Mouse (Mus musculus): ENCODE data around the gene Pald1.

Pald1 gene

DNA sequence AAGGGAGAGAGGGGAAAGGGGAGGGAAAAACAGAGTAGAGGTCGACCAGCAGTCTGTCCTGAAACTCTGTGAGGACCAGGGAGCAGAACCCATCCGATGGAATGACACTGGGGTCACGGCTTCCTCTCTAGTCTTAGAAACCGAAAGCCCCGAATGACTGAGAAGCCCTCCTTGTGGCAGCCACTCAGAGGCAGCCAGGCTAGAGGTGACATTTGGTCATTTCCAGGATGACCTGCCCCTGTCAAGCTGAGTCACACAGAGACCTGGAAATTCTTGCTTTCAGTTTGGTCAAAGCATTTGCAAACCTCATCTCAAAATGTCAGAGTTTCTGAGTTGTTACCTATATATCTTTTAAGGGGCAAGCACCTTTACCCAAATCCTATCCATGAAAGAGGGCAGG is 102.2 kb downstream of the Pald1 start:
- no peak for DNase-seq (ENCODE audit: low read depth, low spot score)

DNA sequence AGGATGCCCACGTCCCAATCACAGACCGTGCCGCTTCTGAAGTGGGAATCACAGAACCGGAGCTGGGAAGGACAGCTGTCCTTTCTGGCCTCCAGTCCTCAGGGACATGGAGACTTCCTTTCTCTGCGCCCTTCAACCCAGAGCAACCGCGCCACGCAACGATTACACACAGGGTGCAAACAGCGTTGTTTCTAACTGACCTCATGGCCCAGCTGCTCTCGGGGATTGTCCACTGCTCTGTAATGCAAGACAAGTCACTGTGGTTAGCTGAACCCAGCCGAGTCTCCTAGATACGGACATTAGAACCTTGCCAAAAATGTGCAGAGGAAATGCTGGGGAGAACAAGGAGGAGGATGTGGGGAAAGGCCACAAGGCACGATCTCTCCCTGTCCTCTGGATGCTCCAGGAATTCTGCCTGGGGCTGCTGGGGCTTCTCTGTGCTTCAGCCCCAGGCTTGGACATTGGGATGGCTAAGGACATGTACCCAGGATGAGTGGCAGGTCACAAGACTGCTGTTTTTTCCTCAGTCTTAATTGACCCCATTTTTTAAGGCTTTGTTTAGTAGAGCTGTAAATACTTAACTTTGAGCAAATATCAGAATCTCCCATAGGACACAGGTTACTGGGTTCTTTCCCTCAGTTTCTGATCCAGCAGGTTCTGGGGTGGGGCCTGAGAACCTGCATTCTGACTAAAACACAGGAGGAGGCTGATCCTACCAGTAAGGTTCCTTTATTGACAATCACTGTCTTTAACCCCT is 105.2 kb downstream of the Pald1 start:
- no peak for DNase-seq (ENCODE audit: low read depth, low spot score)

- DNase-seq (ENCODE audit: low read depth, low spot score): no peak
Measured at GRCm38 (mm10) chr10:61277051-61277450, 106.3 kb downstream of the Pald1 start.

DNA sequence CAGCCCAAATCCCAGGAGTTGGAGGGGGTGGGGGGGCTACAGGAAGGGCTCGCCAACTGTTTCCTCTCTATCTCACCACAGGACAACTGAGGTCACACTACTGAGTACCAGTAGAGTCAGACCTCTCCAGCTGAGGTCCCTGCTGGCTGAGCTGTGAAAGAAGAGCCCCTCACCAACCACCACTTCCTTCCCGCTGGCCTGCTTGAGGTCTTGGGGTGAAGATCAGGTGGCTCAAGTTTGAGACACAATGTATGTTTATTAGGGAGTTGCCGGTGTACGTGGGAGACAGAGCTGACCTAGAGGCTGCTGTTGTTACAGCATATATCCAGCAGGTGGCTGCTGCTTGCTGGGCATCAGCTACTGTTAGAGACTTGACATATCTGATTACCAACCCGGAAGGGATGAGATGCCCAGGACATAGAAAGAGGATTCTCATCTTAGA is 107.6 kb downstream of the Pald1 start:
- peak; percentile 81 for DNase-seq (ENCODE audit: low read depth, low spot score)

DNA sequence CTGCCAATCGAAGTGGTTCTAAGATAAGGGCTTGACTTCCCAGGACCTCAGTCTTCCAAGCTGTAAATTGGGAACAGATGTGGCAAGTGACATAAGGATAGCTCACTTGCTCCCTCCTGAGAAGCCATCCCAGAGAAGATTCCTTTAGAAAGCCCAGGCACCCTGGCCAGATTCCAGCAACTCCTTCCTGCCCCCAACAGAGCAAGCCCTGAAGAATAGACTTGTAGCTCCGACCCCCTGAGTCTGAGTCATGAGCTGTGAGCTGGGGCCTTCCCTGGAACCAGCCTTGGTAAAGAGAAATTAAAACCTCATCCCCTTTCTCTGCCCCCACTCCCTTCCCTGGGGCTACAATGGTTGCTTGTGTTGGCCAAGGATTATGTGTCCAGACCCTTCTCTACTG is 108.8 kb downstream of the Pald1 start:
- DNase-seq (ENCODE audit: low read depth, low spot score): no peak

- no peak for DNase-seq (ENCODE audit: low read depth, low spot score)
Measured at GRCm38 (mm10) chr10:61273844-61274215, 109.5 kb downstream of the Pald1 start.

GRCm38 (mm10) chr10:61273081-61273843 is 110.1 kb downstream of the Pald1 start, which contains the start of gene Adamts14:
Gene Adamts14 (minus strand): TSS chr10:61273438.
- peak; percentile 68 for DNase-seq (ENCODE audit: low read depth, low spot score)

GRCm38 (mm10) chr10:61272631-61273030 is 110.7 kb downstream of the Pald1 start:
- DNase-seq (ENCODE audit: low read depth, low spot score): peak; percentile 59

- DNase-seq (ENCODE audit: low read depth, low spot score): no peak
Measured at GRCm38 (mm10) chr10:61272089-61272626, 111.2 kb downstream of the Pald1 start.
